In genomic region chr8:91949110-91949509, GRCm38 (mm10) we compare ENCODE assay signal across 16 mouse cellular contexts.
A peak's percentile ranks its signal among the peaks of the same experiment; 100 is the strongest.
DNase-seq lines count a peak whose midpoint lies in the region; ATAC-seq and TF ChIP-seq lines count a peak whose summit lies in the region.
"Had no signal": no experiment of that assay in that cellular context is flagged by ENCODE, and none has a peak within 500 bp of the region (broad histone marks: within the 10 kb centered on the region; RNA-seq: fewer than 3 reads in every experiment).

No protein-coding gene starts in this region.

- no peak for ATAC-seq in kidney, embryonic 15.5 days (replicated peaks; ENCODE audit: low FRiP score)
- ATAC-seq in midbrain, embryonic 16.5 days = no peak
- ATAC-seq in midbrain, embryonic 15.5 days (replicated peaks) = no peak
- no peak for ATAC-seq in liver, embryonic 12.5 days
- ATAC-seq: forebrain, embryonic 16.5 days; intestine, embryonic 15.5 days had no signal

- intact Hi-C loops in left cerebral cortex, adult 2 months (cut with DNase I) = no loop called here

- H3K27me3 ChIP-seq in kidney, embryonic 15.5 days = 0 out of 2 replicates have a peak, but pooled peaks cover 12% of the 10 kb centered on the region
- H3K27me3 ChIP-seq in midbrain, embryonic 16.5 days (ENCODE audit: control insufficient read depth, insufficient read depth, low read depth, low read length) = no peaks in the 10 kb centered on the region
- H3K27me3 ChIP-seq in midbrain, embryonic 15.5 days (replicated peaks) = no peaks in the 10 kb centered on the region
- H3K27me3 ChIP-seq in liver, embryonic 12.5 days (replicated peaks) = peaks cover 16% of the 10 kb centered on the region
- H3K27me3 ChIP-seq: intestine, embryonic 15.5 days; megakaryocyte, embryonic 14.5 days had no signal

- H3K27ac ChIP-seq in kidney, embryonic 15.5 days = 0 out of 2 replicates have a peak overlapping the region, but pooled peaks have one; percentile 54
- H3K27ac ChIP-seq in midbrain, embryonic 16.5 days (ENCODE audit: low read length) = no peak overlapping the region
- H3K27ac ChIP-seq in midbrain, embryonic 15.5 days = no peak overlapping the region
- H3K27ac ChIP-seq in embryonic fibroblast, embryonic 13.5 days (ENCODE audit: insufficient read depth, low read length) = no peak overlapping the region
- H3K27ac ChIP-seq in left cerebral cortex, adult 2 months = no peak overlapping the region
- no peak overlapping the region for H3K27ac ChIP-seq in liver, embryonic 12.5 days
- H3K27ac ChIP-seq: intestine, embryonic 15.5 days had no signal

- no peak for TF ChIP-seq CTCF in embryonic fibroblast, embryonic 13.5 days (IDR thresholded peaks at IDR 0.05; ENCODE audit: borderline replicate concordance, insufficient read depth, low read length)
- no peak for TF ChIP-seq CTCF in left cerebral cortex, adult 2 months (IDR thresholded peaks at IDR 0.05)

- H3K4me3 ChIP-seq in kidney, embryonic 15.5 days (replicated peaks) = no peak overlapping the region
- H3K4me3 ChIP-seq in midbrain, embryonic 16.5 days (ENCODE audit: low read depth, low read length) = no peak overlapping the region
- no peak overlapping the region for H3K4me3 ChIP-seq in midbrain, embryonic 15.5 days
- H3K4me3 ChIP-seq in embryonic fibroblast, embryonic 13.5 days (ENCODE audit: insufficient read depth, low read length) = peak overlapping the region; percentile 28
- no peak overlapping the region for H3K4me3 ChIP-seq in left cerebral cortex, adult 2 months
- no peak overlapping the region for H3K4me3 ChIP-seq in liver, embryonic 12.5 days
- H3K4me3 ChIP-seq: erythroblast, embryonic 14.5 days; intestine, embryonic 15.5 days; megakaryocyte, embryonic 14.5 days had no signal

- no peak for DNase-seq in kidney, adult 11 months
- peak; percentile 12 to 57 for DNase-seq in lung, postnatal 4 days
- no peak for DNase-seq in left cerebral cortex, adult 2 months (ENCODE audit: extremely low spot score in 1 of 2, low spot score in 2 of 2)
- DNase-seq: cerebellum, adult 11 months; heart, postnatal 10 days; right cerebral cortex, adult 18-20 months; thymus, adult 2 months had no signal

- peak overlapping the region; percentile 48 for H3K4me2 ChIP-seq in kidney, embryonic 15.5 days
- peak overlapping the region; percentile 15; the same call in 1 of the 2 replicates for H3K4me2 ChIP-seq in midbrain, embryonic 16.5 days (ENCODE audit: low read length)
- no peak overlapping the region for H3K4me2 ChIP-seq in midbrain, embryonic 15.5 days
- H3K4me2 ChIP-seq in liver, embryonic 12.5 days = no peak overlapping the region
- H3K4me2 ChIP-seq: intestine, embryonic 15.5 days had no signal

- no peaks in the 10 kb centered on the region for H3K36me3 ChIP-seq in kidney, embryonic 15.5 days
- H3K36me3 ChIP-seq in midbrain, embryonic 16.5 days (ENCODE audit: control insufficient read depth, insufficient read depth, low read length) = no peaks in the 10 kb centered on the region
- no peaks in the 10 kb centered on the region for H3K36me3 ChIP-seq in midbrain, embryonic 15.5 days (replicated peaks)
- no peaks in the 10 kb centered on the region for H3K36me3 ChIP-seq in liver, embryonic 12.5 days
- H3K36me3 ChIP-seq: intestine, embryonic 15.5 days had no signal

- no peaks in the 10 kb centered on the region for H3K9me3 ChIP-seq in kidney, embryonic 15.5 days (replicated peaks)
- H3K9me3 ChIP-seq in midbrain, embryonic 16.5 days (replicated peaks; ENCODE audit: control insufficient read depth, low read length, poor library complexity, severe bottlenecking) = no peaks in the 10 kb centered on the region
- H3K9me3 ChIP-seq in midbrain, embryonic 15.5 days = no peaks in the 10 kb centered on the region
- H3K9me3 ChIP-seq in liver, embryonic 12.5 days (replicated peaks) = no peaks in the 10 kb centered on the region
- H3K9me3 ChIP-seq: intestine, embryonic 15.5 days had no signal

- H3K4me1 ChIP-seq in kidney, embryonic 15.5 days = peaks cover 23% of the 10 kb centered on the region
- H3K4me1 ChIP-seq in midbrain, embryonic 16.5 days (ENCODE audit: control insufficient read depth, insufficient read depth, low read length) = no peaks in the 10 kb centered on the region
- peaks cover 10% of the 10 kb centered on the region; the same call in 1 of the 2 replicates for H3K4me1 ChIP-seq in midbrain, embryonic 15.5 days
- H3K4me1 ChIP-seq in embryonic fibroblast, embryonic 13.5 days (ENCODE audit: control insufficient read depth, insufficient read depth, low read length) = no peaks in the 10 kb centered on the region; the same call in 1 of the 2 replicates
- H3K4me1 ChIP-seq in liver, embryonic 12.5 days = no peaks in the 10 kb centered on the region
- H3K4me1 ChIP-seq: intestine, embryonic 15.5 days; megakaryocyte, embryonic 14.5 days had no signal

- no peak for TF ChIP-seq POLR2A in embryonic fibroblast, embryonic 13.5 days (IDR thresholded peaks at IDR 0.05; ENCODE audit: low read depth, low read length)

- no peak overlapping the region for H3K9ac ChIP-seq in kidney, embryonic 15.5 days
- H3K9ac ChIP-seq in midbrain, embryonic 16.5 days (ENCODE audit: low read depth, low read length) = no peak overlapping the region
- H3K9ac ChIP-seq in midbrain, embryonic 15.5 days = no peak overlapping the region
- no peak overlapping the region for H3K9ac ChIP-seq in liver, embryonic 12.5 days
- H3K9ac ChIP-seq: intestine, embryonic 15.5 days had no signal

- 71% methylated on average over 9 of the region's 9 CpGs for WGBS in kidney, embryonic 15.5 days
- WGBS in midbrain, embryonic 16.5 days = 74% methylated on average over 9 of the region's 9 CpGs
- whole genome bisulfite sequencing in midbrain, embryonic 15.5 days = 71% methylated on average over 9 of the region's 9 CpGs
- 72% methylated on average over 9 of the region's 9 CpGs for whole genome bisulfite sequencing in liver, embryonic 12.5 days (ENCODE audit: insufficient replicate concordance)

Comparison
In these comparisons a context has a peak if more than half of its experiments do, and no peak if none do; other contexts are left out.
1. H3K4me2 ChIP-seq: peak in kidney, embryonic 15.5 days (single experiment) and midbrain, embryonic 16.5 days (single experiment); none in midbrain, embryonic 15.5 days (single experiment) and liver, embryonic 12.5 days (single experiment).
2. DNase-seq: peak in lung, postnatal 4 days (2 of 2); none in kidney, adult 11 months (single experiment) and left cerebral cortex, adult 2 months (0 of 2).